Comparison of ENCODE assay signal across 8 mouse cellular contexts in the genomic region with DNA sequence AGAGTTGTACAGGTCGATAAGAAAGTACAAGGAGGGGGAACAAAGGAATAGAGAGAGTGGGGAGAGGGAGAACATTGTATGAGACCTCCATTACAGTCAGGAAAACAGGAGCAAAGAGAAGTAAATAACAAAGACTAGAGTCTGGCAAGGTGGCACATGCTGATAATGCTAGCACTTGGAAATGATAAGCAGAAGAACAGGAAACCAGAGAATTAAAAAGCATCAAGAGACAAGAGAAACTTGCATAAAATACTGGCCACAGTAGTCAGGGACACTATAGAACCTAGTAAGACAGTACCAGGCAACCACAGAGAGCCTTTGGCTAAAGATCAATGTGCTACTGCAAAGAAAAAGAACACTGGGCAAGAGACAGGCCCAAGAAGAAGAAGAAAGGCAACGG. TPM values are rescaled to one million over a fixed set of nuclear protein-coding genes. Genes with fewer than 3 reads are reported as not detected.
DNase-seq lines count a peak whose midpoint lies in the region; ATAC-seq lines count a peak whose summit lies in the region.

No protein-coding gene starts in this region.

- H3K4me2 ChIP-seq in lung, embryonic 15.5 days: peak overlapping the region; percentile 69
- peak overlapping the region; percentile 60 for H3K4me2 ChIP-seq in limb, embryonic 12.5 days
- H3K4me2 ChIP-seq in neural tube, embryonic 15.5 days: peak overlapping the region; percentile 77

- no peak overlapping the region for H3K9ac ChIP-seq in lung, embryonic 15.5 days
- H3K9ac ChIP-seq in limb, embryonic 12.5 days (replicated peaks): no peak overlapping the region
- H3K9ac ChIP-seq in neural tube, embryonic 15.5 days (replicated peaks): peak overlapping the region; percentile 73

- no peak for ATAC-seq in lung, embryonic 15.5 days (ENCODE audit: borderline replicate concordance, extremely low read depth, low FRiP score, low TSS enrichment)
- ATAC-seq in erythroblast, adult 5-6 weeks (replicated peaks; ENCODE audit: low FRiP score, poor library complexity, severe bottlenecking): peak; percentile 17
- no peak for ATAC-seq in limb, embryonic 12.5 days (ENCODE audit: insufficient number of reproducible peaks, insufficient read depth, low FRiP score, low TSS enrichment, low read depth)
- ATAC-seq in neural tube, embryonic 15.5 days (ENCODE audit: low FRiP score): 0 out of 2 replicates have a peak, but pooled peaks have one; percentile 2

- DNase-seq in lung, postnatal 14 days: no peak
- DNase-seq in cerebellum, adult 11-12 months: no peak
- no peak for DNase-seq in adrenal gland, adult (ENCODE audit: inconsistent age in 2 of 2, low spot score in 1 of 2)
- DNase-seq in cerebellum, adult 11 months: no peak

- no peaks in the 10 kb centered on the region for H3K27me3 ChIP-seq in lung, embryonic 15.5 days
- H3K27me3 ChIP-seq in limb, embryonic 12.5 days: no peaks in the 10 kb centered on the region
- H3K27me3 ChIP-seq in neural tube, embryonic 15.5 days (replicated peaks): no peaks in the 10 kb centered on the region

- H3K4me1 ChIP-seq in lung, embryonic 15.5 days: no peaks in the 10 kb centered on the region
- H3K4me1 ChIP-seq in limb, embryonic 12.5 days (replicated peaks): no peaks in the 10 kb centered on the region
- H3K4me1 ChIP-seq in neural tube, embryonic 15.5 days: peaks cover 10% of the 10 kb centered on the region; the same call in 1 of the 2 replicates

- H3K9me3 ChIP-seq in lung, embryonic 15.5 days: no peaks in the 10 kb centered on the region
- H3K9me3 ChIP-seq in limb, embryonic 12.5 days: peaks cover 11% of the 10 kb centered on the region; the same call in 1 of the 2 replicates
- no peaks in the 10 kb centered on the region for H3K9me3 ChIP-seq in neural tube, embryonic 15.5 days (replicated peaks)

- no peaks in the 10 kb centered on the region for H3K36me3 ChIP-seq in lung, embryonic 15.5 days
- no peaks in the 10 kb centered on the region; the same call in 1 of the 2 replicates for H3K36me3 ChIP-seq in limb, embryonic 12.5 days
- H3K36me3 ChIP-seq in neural tube, embryonic 15.5 days: no peaks in the 10 kb centered on the region

- H3K27ac ChIP-seq in lung, embryonic 15.5 days: no peak overlapping the region
- H3K27ac ChIP-seq in limb, embryonic 12.5 days: no peak overlapping the region
- 0 out of 2 replicates have a peak overlapping the region, but pooled peaks have one; percentile 63 for H3K27ac ChIP-seq in neural tube, embryonic 15.5 days (replicated peaks)

- peak overlapping the region; percentile 57 for H3K4me3 ChIP-seq in lung, embryonic 15.5 days
- peak overlapping the region; percentile 56 for H3K4me3 ChIP-seq in limb, embryonic 12.5 days (replicated peaks)
- peak overlapping the region; percentile 57 for H3K4me3 ChIP-seq in neural tube, embryonic 15.5 days (replicated peaks)

- WGBS in lung, embryonic 15.5 days: 71% methylated on average over 2 of the region's 2 CpGs
- whole genome bisulfite sequencing in limb, embryonic 12.5 days: 68% methylated on average over 2 of the region's 2 CpGs
- WGBS in neural tube, embryonic 15.5 days: 71% methylated on average over 2 of the region's 2 CpGs

RNA-seq across cellular contexts. Expression of a gene that starts 16.7 kb away (rescaled TPM):
- 6.7 and 6.8 TPM in 2 replicates for polyA plus RNA-seq in lung, embryonic 15.5 days (2015; fragmentation: Nextera tagmentation; extraction: Ambion mirVana)
- 2.9 TPM in 1 of 2 replicates, not detected in the other for total RNA-seq in erythroblast, adult 5-6 weeks (2015; ENCODE audit: low replicate concordance)
- 2.6 and 5.0 TPM in 2 replicates for total RNA-seq in erythroblast, adult 5-6 weeks (2017; ENCODE audit: low replicate concordance)
- 5.0 and 7.0 TPM in 2 replicates for polyA plus RNA-seq in limb, embryonic 12.5 days (2016; fragmentation: Nextera tagmentation; extraction: Ambion mirVana)
- 9.2 and 9.3 TPM in 2 replicates for polyA plus RNA-seq in neural tube, embryonic 15.5 days (2015; fragmentation: Nextera tagmentation; extraction: Ambion mirVana)

RNA-seq across cellular contexts. Expression of a gene that starts 19.8 kb away (rescaled TPM):
- polyA plus RNA-seq in lung, embryonic 15.5 days (2015; fragmentation: Nextera tagmentation; extraction: Ambion mirVana): 1.4 and 2.1 TPM in 2 replicates
- total RNA-seq in erythroblast, adult 5-6 weeks (2015; ENCODE audit: low replicate concordance): 6.1 and 9.4 TPM in 2 replicates
- total RNA-seq in erythroblast, adult 5-6 weeks (2017; ENCODE audit: low replicate concordance): 4.9 and 5.4 TPM in 2 replicates
- polyA plus RNA-seq in limb, embryonic 12.5 days (2016; fragmentation: Nextera tagmentation; extraction: Ambion mirVana): 1.6 TPM in 2 replicates
- polyA plus RNA-seq in neural tube, embryonic 15.5 days (2015; fragmentation: Nextera tagmentation; extraction: Ambion mirVana): 7.4 and 9.0 TPM in 2 replicates

RNA-seq across cellular contexts. Expression of a gene that starts 26.3 kb away (rescaled TPM):
- 26.4 and 28.3 TPM in 2 replicates for polyA plus RNA-seq in lung, embryonic 15.5 days (2015; fragmentation: Nextera tagmentation; extraction: Ambion mirVana)
- 1.0 and 14.0 TPM in 2 replicates for total RNA-seq in erythroblast, adult 5-6 weeks (2015; ENCODE audit: low replicate concordance)
- total RNA-seq in erythroblast, adult 5-6 weeks (2017; ENCODE audit: low replicate concordance): 5.7 and 10.5 TPM in 2 replicates
- 24.6 and 26.6 TPM in 2 replicates for polyA plus RNA-seq in limb, embryonic 12.5 days (2016; fragmentation: Nextera tagmentation; extraction: Ambion mirVana)
- 19.5 and 23.5 TPM in 2 replicates for polyA plus RNA-seq in neural tube, embryonic 15.5 days (2015; fragmentation: Nextera tagmentation; extraction: Ambion mirVana)

RNA-seq across cellular contexts. Expression of a gene that starts 37.6 kb away (rescaled TPM):
- 6.7 and 8.3 TPM in 2 replicates for polyA plus RNA-seq in lung, embryonic 15.5 days (2015; fragmentation: Nextera tagmentation; extraction: Ambion mirVana)
- total RNA-seq in erythroblast, adult 5-6 weeks (2015; ENCODE audit: low replicate concordance): not detected in 2 replicates
- not detected in 2 replicates for total RNA-seq in erythroblast, adult 5-6 weeks (2017; ENCODE audit: low replicate concordance)
- 52.6 and 54.1 TPM in 2 replicates for polyA plus RNA-seq in limb, embryonic 12.5 days (2016; fragmentation: Nextera tagmentation; extraction: Ambion mirVana)
- polyA plus RNA-seq in neural tube, embryonic 15.5 days (2015; fragmentation: Nextera tagmentation; extraction: Ambion mirVana): 152 and 195 TPM in 2 replicates

RNA-seq across cellular contexts. Expression of a gene that starts 40.7 kb away (rescaled TPM):
- polyA plus RNA-seq in lung, embryonic 15.5 days (2015; fragmentation: Nextera tagmentation; extraction: Ambion mirVana): 12.2 and 13.4 TPM in 2 replicates
- total RNA-seq in erythroblast, adult 5-6 weeks (2015; ENCODE audit: low replicate concordance): 7.5 and 15.9 TPM in 2 replicates
- 1.4 and 6.3 TPM in 2 replicates for total RNA-seq in erythroblast, adult 5-6 weeks (2017; ENCODE audit: low replicate concordance)
- 14.1 and 14.3 TPM in 2 replicates for polyA plus RNA-seq in limb, embryonic 12.5 days (2016; fragmentation: Nextera tagmentation; extraction: Ambion mirVana)
- 14.7 and 14.8 TPM in 2 replicates for polyA plus RNA-seq in neural tube, embryonic 15.5 days (2015; fragmentation: Nextera tagmentation; extraction: Ambion mirVana)

Comparison
In these comparisons a context has a peak if more than half of its experiments do, and no peak if none do; other contexts are left out.
1. ATAC-seq: peak in erythroblast, adult 5-6 weeks (single experiment) and neural tube, embryonic 15.5 days (single experiment); none in lung, embryonic 15.5 days (single experiment) and limb, embryonic 12.5 days (single experiment).
2. Peak in every context shown above with its lines, with median percentiles within 50 percentile points of each other: H3K4me2 ChIP-seq and H3K4me3 ChIP-seq.